Mouse (Mus musculus) intestine, embryonic 16.5 days (tissue): ENCODE measurements around the gene Rapgef5. TPM values are rescaled to one million over a fixed set of nuclear protein-coding genes. Genes with fewer than 3 reads are reported as not detected.

Experiments
- ATAC-seq: fragments of 200-750 bp; cut with Nextera tagmentation; 2 replicates; pipeline ENCODE4 v1.8.0; 2017; ENCODE audit warnings: moderate TSS enrichment, moderate library complexity
- H3K27ac ChIP-seq: fragments of 300-500 bp; sonication (generic); 2 replicates; pipeline ENCODE4 v1.5.1; 2014; ENCODE audit warnings: mild to moderate bottlenecking, low read length
- H3K27me3 ChIP-seq: fragments of 300-500 bp; sonication (generic); replicated peaks from 2 replicates; pipeline ENCODE4 v1.6.1; 2014; ENCODE audit warnings: low read length, control low read depth, mixed read lengths; ENCODE audit not compliant: control insufficient read depth, insufficient read depth
- H3K36me3 ChIP-seq: fragments of 300-500 bp; sonication (generic); 2 replicates; pipeline ENCODE4 v1.6.1; 2014; ENCODE audit warnings: low read length, control low read depth; ENCODE audit not compliant: control insufficient read depth, insufficient read depth
- H3K4me1 ChIP-seq: fragments of 300-500 bp; sonication (generic); 2 replicates; pipeline ENCODE4 v1.6.1; 2014; ENCODE audit warnings: low read length, control low read depth, mixed read lengths; ENCODE audit not compliant: control insufficient read depth, insufficient read depth
- H3K4me2 ChIP-seq: fragments of 300-500 bp; sonication (generic); 2 replicates; pipeline ENCODE4 v1.6.1; 2014; ENCODE audit warnings: low read depth, low read length, control low read depth
- H3K4me3 ChIP-seq: fragments of 300-500 bp; sonication (generic); 2 replicates; pipeline ENCODE4 v1.5.1; 2014; ENCODE audit warnings: mild to moderate bottlenecking, low read length
- H3K9ac ChIP-seq: fragments of 300-500 bp; sonication (generic); 2 replicates; pipeline ENCODE4 v1.6.1; 2014; ENCODE audit warnings: low read depth, low read length
- H3K9me3 ChIP-seq: fragments of 300-500 bp; sonication (generic); 2 replicates; pipeline ENCODE4 v1.6.1; 2016; ENCODE audit warnings: low read length, control low read depth; ENCODE audit not compliant: control insufficient read depth
- WGBS: fragments of 180-500 bp; shearing (Covaris S2); extraction: QIAGEN DNeasy Blood & Tissue Kit; methylation state at CpG from one replicate; pipeline ENCODE4 v1.1.7; 2014; 5-methylcytosine and 5-hydroxymethylcytosine counted together
- polyA plus RNA-seq: library from polyadenylated mRNA; unstranded; fragments of >200 nt; fragmentation: Nextera tagmentation; extraction: Ambion mirVana; gene quantifications from 2 replicates; pipeline ENCODE4 v1.2.1, GENCODE M21; 2015

Rapgef5 gene
- polyA plus RNA-seq, 1 experiment from 2014 or later = 5.2 TPM

GRCm38 (mm10) chr12:117499242-117499641 lies 17.0 kb upstream of the Rapgef5 start:
- H3K4me2 ChIP-seq = no peak overlapping the region
- H3K27ac ChIP-seq = no peak overlapping the region
- no peak overlapping the region for H3K4me3 ChIP-seq
- 79% methylated on average over 5 of the region's 5 CpGs for WGBS
- H3K27me3 ChIP-seq = no peaks in the 10 kb centered on the region
- no peaks in the 10 kb centered on the region for H3K9me3 ChIP-seq
- no peak overlapping the region for H3K9ac ChIP-seq
- no peak for ATAC-seq
- no peaks in the 10 kb centered on the region for H3K4me1 ChIP-seq
- no peaks in the 10 kb centered on the region for H3K36me3 ChIP-seq

GRCm38 (mm10) chr12:117501180-117501579 lies 15.1 kb upstream of the Rapgef5 start:
- no peak for ATAC-seq
- Histone ChIP-seq H3K4me1 (no peaks in the 10 kb centered on the region), H3K9me3 (no peaks in the 10 kb centered on the region), H3K9ac (no peak overlapping the region), H3K4me2 (no peak overlapping the region), H3K4me3 (no peak overlapping the region), H3K27me3 (no peaks in the 10 kb centered on the region), H3K36me3 (no peaks in the 10 kb centered on the region), H3K27ac (no peak overlapping the region)
- WGBS = 56% methylated on average over 4 of the region's 4 CpGs

- WGBS = 95% methylated on average over 3 of the region's 3 CpGs
- H3K4me3 ChIP-seq = no peak overlapping the region
- H3K27me3 ChIP-seq = no peaks in the 10 kb centered on the region
- no peak overlapping the region for H3K4me2 ChIP-seq
- ATAC-seq = no peak
- no peak overlapping the region for H3K9ac ChIP-seq
- no peaks in the 10 kb centered on the region for H3K36me3 ChIP-seq
- H3K4me1 ChIP-seq = no peaks in the 10 kb centered on the region
- no peaks in the 10 kb centered on the region for H3K9me3 ChIP-seq
- H3K27ac ChIP-seq = no peak overlapping the region
These were observed 13.4 kb upstream of the Rapgef5 start for GRCm38 (mm10) chr12:117502834-117503233.

- no peaks in the 10 kb centered on the region for H3K36me3 ChIP-seq
- no peak overlapping the region for H3K4me2 ChIP-seq
- H3K27ac ChIP-seq = no peak overlapping the region
- no peaks in the 10 kb centered on the region for H3K9me3 ChIP-seq
- WGBS = 62% methylated on average over 2 of the region's 2 CpGs
- H3K9ac ChIP-seq = no peak overlapping the region
- H3K4me3 ChIP-seq = no peak overlapping the region
- no peaks in the 10 kb centered on the region for H3K4me1 ChIP-seq
- H3K27me3 ChIP-seq = no peaks in the 10 kb centered on the region
- peak; percentile 72 for ATAC-seq
These were observed 11.1 kb upstream of the Rapgef5 start for GRCm38 (mm10) chr12:117505163-117505562.

GRCm38 (mm10) chr12:117507772-117508171 lies 8.5 kb upstream of the Rapgef5 start:
- ATAC-seq = 0 out of 2 replicates have a peak, but pooled peaks have one; percentile 9
- H3K4me3 ChIP-seq = no peak overlapping the region
- no peak overlapping the region for H3K9ac ChIP-seq
- H3K9me3 ChIP-seq = no peaks in the 10 kb centered on the region
- H3K27ac ChIP-seq = no peak overlapping the region
- no peak overlapping the region for H3K4me2 ChIP-seq
- H3K36me3 ChIP-seq = no peaks in the 10 kb centered on the region
- peaks cover 2% of the 10 kb centered on the region; the same call in 1 of the 2 replicates for H3K4me1 ChIP-seq
- H3K27me3 ChIP-seq = no peaks in the 10 kb centered on the region
- 53% methylated on average over 1 of the region's 1 CpGs for WGBS

GRCm38 (mm10) chr12:117509919-117510318 lies 6.4 kb upstream of the Rapgef5 start:
- 28% methylated on average over 2 of the region's 2 CpGs for WGBS
- H3K36me3 ChIP-seq = no peaks in the 10 kb centered on the region
- no peaks in the 10 kb centered on the region for H3K9me3 ChIP-seq
- no peaks in the 10 kb centered on the region for H3K27me3 ChIP-seq
- H3K4me2 ChIP-seq = no peak overlapping the region
- H3K27ac ChIP-seq = no peak overlapping the region
- H3K9ac ChIP-seq = no peak overlapping the region
- peaks cover 4% of the 10 kb centered on the region; the same call in 1 of the 2 replicates for H3K4me1 ChIP-seq
- H3K4me3 ChIP-seq = no peak overlapping the region
- no peak for ATAC-seq

- Histone ChIP-seq H3K9ac (no peak overlapping the region), H3K4me3 (no peak overlapping the region), H3K27ac (no peak overlapping the region), H3K9me3 (no peaks in the 10 kb centered on the region), H3K4me2 (no peak overlapping the region), H3K4me1 (peaks cover 6% of the 10 kb centered on the region; the same call in 1 of the 2 replicates), H3K36me3 (no peaks in the 10 kb centered on the region), H3K27me3 (no peaks in the 10 kb centered on the region)
- 64% methylated on average over 3 of the region's 3 CpGs for WGBS
- no peak for ATAC-seq
These were observed 3.8 kb upstream of the Rapgef5 start for GRCm38 (mm10) chr12:117512468-117512867.

- ATAC-seq = peak; percentile 30; the same call in 1 of the 2 replicates
- H3K27me3 ChIP-seq = no peaks in the 10 kb centered on the region
- H3K9ac ChIP-seq = no peak overlapping the region
- no peak overlapping the region for H3K27ac ChIP-seq
- WGBS = 53% methylated on average over 11 of the region's 11 CpGs
- H3K4me2 ChIP-seq = no peak overlapping the region
- H3K36me3 ChIP-seq = no peaks in the 10 kb centered on the region
- peaks cover 7% of the 10 kb centered on the region; the same call in 1 of the 2 replicates for H3K4me1 ChIP-seq
- no peaks in the 10 kb centered on the region for H3K9me3 ChIP-seq
- H3K4me3 ChIP-seq = no peak overlapping the region
These were observed 2.9 kb upstream of the Rapgef5 start for GRCm38 (mm10) chr12:117513150-117513932.

GRCm38 (mm10) chr12:117517275-117517936 lies 1.1 kb downstream of the Rapgef5 start:
- Histone ChIP-seq H3K36me3 (no peaks in the 10 kb centered on the region), H3K27ac (no peak overlapping the region), H3K4me3 (no peak overlapping the region), H3K9ac (no peak overlapping the region), H3K9me3 (no peaks in the 10 kb centered on the region), H3K27me3 (no peaks in the 10 kb centered on the region), H3K4me1 (peaks cover 7% of the 10 kb centered on the region; the same call in 1 of the 2 replicates), H3K4me2 (no peak overlapping the region)
- 60% methylated on average over 14 of the region's 14 CpGs for WGBS
- ATAC-seq = peak; percentile 88
